Mouse (Mus musculus) liver, adult 2 months (tissue): ENCODE results near the gene Atp11a.

Source experiments
- CTCF ChIP-seq: fragments of 200-500 bp; IDR thresholded peaks from 2 replicates; pipeline ENCODE4 v1.5.1; 2011; ENCODE audit warnings: low read depth, low read length, control low read depth
- POLR2A ChIP-seq: fragments of 200-500 bp; IDR thresholded peaks from 2 replicates; pipeline ENCODE4 v1.6.1; 2011; ENCODE audit warnings: low read length, control low read depth; ENCODE audit not compliant: insufficient read depth; ENCODE audit errors: extremely low read depth

DNA sequence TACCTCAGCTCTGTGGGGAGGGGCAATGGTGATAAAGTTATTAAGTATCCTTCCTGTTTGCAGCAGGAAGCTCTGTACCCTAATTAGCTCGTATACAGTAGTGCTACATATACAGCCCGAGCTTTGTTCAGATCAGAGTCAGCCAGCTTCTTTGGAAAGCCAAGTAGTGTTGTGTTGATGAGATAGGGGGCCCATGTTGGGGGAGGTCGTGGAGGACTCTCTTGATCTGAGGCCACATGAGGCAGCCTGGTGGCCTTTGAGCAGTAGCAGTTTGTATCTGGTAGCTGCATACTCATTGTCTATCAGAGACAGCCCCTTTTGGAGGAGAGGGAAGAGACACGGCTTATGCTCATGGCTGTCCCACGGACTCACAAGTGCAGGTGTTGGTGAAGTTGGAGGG, 20.4 kb downstream of the Atp11a start:
- TF ChIP-seq POLR2A (no peak), CTCF (no peak)
